Mouse (Mus musculus): ENCODE results near the gene 6030452D12Rik. TPM values are rescaled to one million over a fixed set of nuclear protein-coding genes. Genes with fewer than 3 reads are reported as not detected.

6030452D12Rik gene
- not detected in 2 replicates for polyA plus RNA-seq (2015; fragmentation: Nextera tagmentation; extraction: Ambion mirVana)

DNA sequence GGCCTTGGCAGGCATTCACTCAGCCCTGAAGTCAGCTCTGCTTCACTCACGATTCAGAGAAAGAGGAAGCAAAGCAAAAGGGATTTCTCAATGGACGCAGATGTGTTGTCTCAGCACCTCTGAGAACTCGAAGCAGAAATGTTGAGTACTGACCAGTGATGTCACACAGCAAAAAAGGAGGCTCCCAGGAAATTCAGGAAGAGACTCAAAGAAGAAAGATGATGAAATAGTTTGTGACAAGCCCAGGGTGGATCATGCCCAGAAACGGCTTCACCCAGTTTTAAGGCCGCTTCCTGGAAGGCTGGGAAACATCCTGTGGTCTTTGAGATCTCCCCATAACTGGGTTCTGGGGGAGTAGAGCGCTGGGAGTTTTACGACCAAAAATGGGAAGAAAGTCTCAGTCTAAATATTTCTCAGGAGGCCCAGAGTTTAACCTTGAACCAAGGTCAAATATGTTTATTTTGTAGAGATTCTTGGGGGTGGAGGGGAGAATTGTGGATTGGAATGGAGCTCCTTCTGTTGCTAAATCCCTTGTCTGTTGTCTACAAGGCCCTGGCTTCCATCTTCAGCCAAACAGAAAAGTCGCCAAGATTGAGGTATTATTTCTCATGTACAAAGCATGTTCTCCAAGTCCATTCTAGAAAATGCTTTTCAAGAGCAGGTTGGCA is at the start of gene 6030452D12Rik:
Gene 6030452D12Rik (plus strand): TSS at position 505 of the 668 bp plus-strand sequence.
- Histone ChIP-seq H3K27me3 (0 out of 2 replicates have a peak, but pooled peaks cover 5% of the 10 kb centered on the region), H3K4me2 (no peak within 1 kb of the TSS), H3K4me1 (replicated peaks) (no peaks in the 10 kb centered on the region)

DNA sequence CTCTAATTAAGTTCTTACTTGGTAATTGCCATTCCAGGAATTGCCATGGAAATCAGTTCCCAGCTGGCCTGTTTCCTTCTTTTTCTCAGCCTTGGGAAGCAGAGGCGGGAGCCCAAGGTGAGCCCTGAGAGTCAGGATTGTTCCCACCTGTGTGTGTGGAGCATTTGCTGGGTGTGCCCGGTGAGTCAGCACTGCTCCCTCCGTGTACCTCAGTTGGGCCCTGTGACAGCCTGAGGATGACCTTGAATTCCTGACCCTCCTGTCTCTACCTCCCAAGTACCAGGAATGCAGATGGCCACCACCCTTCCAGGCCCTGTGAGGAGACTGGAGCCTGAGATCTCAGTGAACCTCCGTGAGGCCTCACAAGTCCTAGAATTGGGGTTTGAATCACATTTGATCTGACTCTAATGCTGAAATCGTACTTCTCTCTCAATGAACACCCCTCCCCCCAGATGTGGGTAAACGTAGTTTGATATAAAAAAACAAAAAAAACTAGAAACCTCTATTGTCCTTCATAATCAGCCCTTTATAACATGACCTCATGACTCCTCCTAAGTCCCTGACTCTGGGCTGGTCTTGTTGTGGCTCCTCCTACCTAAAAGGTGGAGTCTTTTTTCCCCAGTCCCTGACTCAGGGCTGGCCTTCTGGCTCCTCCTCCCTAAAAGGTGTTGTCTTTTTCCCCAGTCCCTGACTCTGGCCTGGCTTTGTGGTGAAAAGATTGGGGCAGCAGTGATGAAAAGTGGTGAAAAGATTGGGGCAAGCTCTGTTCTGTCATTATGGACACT is 48.8 kb upstream of the 6030452D12Rik start:
- Histone ChIP-seq H3K4me3 (no peak overlapping the region), H3K27me3 (no peaks in the 10 kb centered on the region), H3K27ac (replicated peaks) (no peak overlapping the region), H3K4me1 (replicated peaks) (peaks cover 15% of the 10 kb centered on the region; the same call in 1 of the 2 replicates), H3K36me3 (no peaks in the 10 kb centered on the region), H3K4me2 (no peak overlapping the region), H3K9me3 (no peaks in the 10 kb centered on the region), H3K9ac (no peak overlapping the region)
- WGBS: 77% methylated on average over 6 of the region's 6 CpGs
- ATAC-seq (ENCODE audit: low read depth): no peak

More for the DNA sequence above, at the start of gene 6030452D12Rik:
- no peaks in the 10 kb centered on the region for H3K36me3 ChIP-seq
- no peak within 1 kb of the TSS for H3K9ac ChIP-seq
- H3K9me3 ChIP-seq: no peaks in the 10 kb centered on the region
- H3K27ac ChIP-seq (replicated peaks): no peak within 1 kb of the TSS; the same call in 1 of the 2 replicates
- WGBS: 81% methylated on average over 8 of the region's 8 CpGs
- H3K4me3 ChIP-seq: no peak within 1 kb of the TSS
- ATAC-seq (ENCODE audit: low read depth): no peak

DNA sequence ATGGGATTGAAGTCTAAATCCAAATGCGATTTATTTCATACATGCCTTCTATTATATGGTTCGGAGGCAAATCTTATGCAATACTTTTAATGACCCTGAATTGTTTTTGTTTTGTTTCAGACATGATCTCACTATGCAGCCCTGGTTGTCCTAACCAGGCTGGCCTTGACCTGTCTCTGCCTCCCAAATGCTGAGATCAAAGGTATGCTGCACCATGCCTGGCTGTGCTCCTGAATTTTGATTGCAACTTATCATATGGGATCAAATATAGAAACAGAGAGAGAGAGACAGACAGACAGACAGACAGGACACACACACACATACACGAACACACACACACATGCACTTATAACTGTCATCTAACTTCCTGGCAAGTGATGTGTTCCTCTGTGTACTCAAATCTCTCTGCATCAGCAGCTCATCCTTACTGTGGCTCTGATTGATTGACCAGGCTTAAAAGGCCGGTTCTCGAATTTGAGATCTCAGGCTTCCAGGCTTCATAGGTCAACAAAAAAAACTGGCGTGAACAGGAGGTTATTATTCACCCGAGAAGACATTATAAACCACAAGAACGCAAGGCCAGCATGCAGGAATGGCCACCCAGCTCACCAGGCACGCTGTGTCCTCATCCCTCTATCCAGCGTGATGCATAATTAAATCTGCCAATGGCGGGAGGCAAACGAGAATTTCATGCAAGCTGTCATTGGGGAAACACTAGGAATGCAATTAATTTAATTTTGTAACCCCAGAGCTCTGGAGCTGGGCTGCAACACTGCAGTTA is 47.4 kb upstream of the 6030452D12Rik start:
- H3K4me1 ChIP-seq (replicated peaks): peaks cover 15% of the 10 kb centered on the region; the same call in 1 of the 2 replicates
- ATAC-seq (ENCODE audit: low read depth): no peak
- no peaks in the 10 kb centered on the region for H3K27me3 ChIP-seq
- H3K27ac ChIP-seq (replicated peaks): 0 out of 2 replicates have a peak overlapping the region, but pooled peaks have one; percentile 0
- no peaks in the 10 kb centered on the region for H3K9me3 ChIP-seq
- no peak overlapping the region for H3K9ac ChIP-seq
- H3K4me2 ChIP-seq: no peak overlapping the region
- 55% methylated on average over 12 of the region's 12 CpGs for WGBS
- no peaks in the 10 kb centered on the region for H3K36me3 ChIP-seq
- H3K4me3 ChIP-seq: no peak overlapping the region

DNA sequence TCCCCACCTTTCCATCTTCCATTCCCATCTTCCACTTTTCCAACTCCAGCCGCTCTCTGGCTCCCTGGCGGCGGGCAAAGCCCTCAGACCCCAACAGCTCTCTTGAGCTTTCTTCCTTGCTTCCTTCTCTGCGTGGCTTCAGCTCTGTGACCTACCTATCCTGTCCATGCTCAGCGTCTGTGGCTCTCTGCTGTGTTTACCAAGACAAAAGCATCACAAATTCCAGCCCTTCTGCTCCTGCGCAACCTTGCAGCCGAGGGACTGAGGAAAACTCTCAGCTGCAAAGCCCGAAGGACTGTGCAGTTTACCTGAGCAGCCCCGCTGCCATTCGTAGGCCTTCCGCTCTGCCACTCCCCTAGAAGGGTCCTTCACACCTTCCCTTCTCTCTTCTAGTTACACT is 46.3 kb upstream of the 6030452D12Rik start:
- H3K4me3 ChIP-seq: no peak overlapping the region
- no peak for ATAC-seq (ENCODE audit: low read depth)
- 69% methylated on average over 11 of the region's 11 CpGs for WGBS

DNA sequence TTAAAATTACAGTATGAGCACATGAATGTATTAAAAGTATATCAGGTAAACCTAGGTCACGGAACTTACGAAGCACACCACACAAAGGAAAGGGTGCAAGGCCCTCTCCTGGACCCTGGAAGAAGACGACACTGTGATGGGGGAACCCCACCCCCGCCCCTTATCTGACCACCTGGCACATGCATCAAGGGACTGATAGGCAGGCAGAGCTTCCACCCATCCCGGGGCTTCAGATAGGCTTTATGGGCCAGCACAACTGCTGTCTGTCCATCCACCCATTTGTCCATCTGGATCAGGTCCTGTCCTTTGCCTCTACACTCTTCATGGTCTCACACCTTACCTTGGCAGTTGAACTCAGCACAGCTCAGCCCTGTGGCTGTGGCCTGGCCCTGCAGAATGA is 38.2 kb upstream of the 6030452D12Rik start:
- no peak overlapping the region for H3K27ac ChIP-seq (replicated peaks)
- 86% methylated on average over 5 of the region's 5 CpGs for WGBS
- no peaks in the 10 kb centered on the region for H3K9me3 ChIP-seq
- no peaks in the 10 kb centered on the region for H3K36me3 ChIP-seq
- no peak overlapping the region for H3K4me2 ChIP-seq
- H3K27me3 ChIP-seq: no peaks in the 10 kb centered on the region
- 0 out of 2 replicates have a peak, but pooled peaks cover 4% of the 10 kb centered on the region for H3K4me1 ChIP-seq (replicated peaks)
- no peak for ATAC-seq (ENCODE audit: low read depth)
- H3K4me3 ChIP-seq: no peak overlapping the region
- H3K9ac ChIP-seq: no peak overlapping the region

More for the DNA sequence above, 46.3 kb upstream of the 6030452D12Rik start:
- H3K9me3 ChIP-seq: no peaks in the 10 kb centered on the region
- no peak overlapping the region for H3K9ac ChIP-seq
- H3K36me3 ChIP-seq: no peaks in the 10 kb centered on the region
- peaks cover 15% of the 10 kb centered on the region; the same call in 1 of the 2 replicates for H3K4me1 ChIP-seq (replicated peaks)
- no peaks in the 10 kb centered on the region for H3K27me3 ChIP-seq
- H3K27ac ChIP-seq (replicated peaks): no peak overlapping the region
- no peak overlapping the region for H3K4me2 ChIP-seq

DNA sequence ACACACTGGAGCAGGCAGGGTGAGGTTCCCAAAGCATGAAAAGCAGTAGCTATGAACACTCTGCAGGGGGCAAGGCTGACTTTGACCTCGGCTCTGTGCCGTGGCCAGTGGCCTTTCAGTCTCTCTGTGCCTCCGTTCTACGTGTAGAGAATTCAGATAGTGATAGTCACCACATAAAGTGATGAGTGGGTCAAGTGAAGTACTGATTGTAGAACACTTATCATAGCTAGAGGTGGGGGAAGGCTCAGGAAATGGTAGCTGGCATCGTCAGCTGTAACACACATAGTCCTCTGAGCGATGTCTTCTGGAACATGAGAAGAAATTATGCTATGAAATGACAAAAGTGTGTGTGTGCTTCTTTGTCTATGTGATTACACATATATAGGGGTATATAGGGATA is 36.5 kb upstream of the 6030452D12Rik start:
- no peak overlapping the region for H3K4me2 ChIP-seq
- WGBS: 85% methylated on average over 6 of the region's 6 CpGs
- no peak overlapping the region for H3K4me3 ChIP-seq
- no peaks in the 10 kb centered on the region for H3K27me3 ChIP-seq
- H3K36me3 ChIP-seq: no peaks in the 10 kb centered on the region
- H3K9ac ChIP-seq: no peak overlapping the region
- no peak for ATAC-seq (ENCODE audit: low read depth)
- H3K27ac ChIP-seq (replicated peaks): no peak overlapping the region
- H3K4me1 ChIP-seq (replicated peaks): 0 out of 2 replicates have a peak, but pooled peaks cover 4% of the 10 kb centered on the region
- no peaks in the 10 kb centered on the region for H3K9me3 ChIP-seq

DNA sequence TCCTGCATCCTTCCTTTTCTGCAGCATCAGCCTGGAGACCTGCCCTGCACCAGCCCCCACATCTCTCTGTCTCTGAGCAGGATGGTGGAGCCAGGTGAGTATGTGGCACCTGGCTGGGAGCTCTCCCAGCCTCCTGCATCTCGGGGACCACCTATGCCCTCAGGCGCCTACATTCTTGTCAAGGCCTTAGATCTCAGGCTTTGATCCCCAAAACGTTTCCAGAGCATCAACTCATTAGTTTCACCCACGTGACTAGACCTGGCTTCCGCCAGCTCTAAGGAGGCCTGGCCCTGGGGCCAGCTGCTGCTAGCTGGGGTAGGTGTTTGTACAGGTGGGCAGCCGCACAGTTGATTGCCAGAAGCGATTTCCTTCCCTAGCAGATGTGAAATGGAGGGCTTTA is 30.8 kb upstream of the 6030452D12Rik start:
- WGBS: 57% methylated on average over 7 of the region's 7 CpGs
- Histone ChIP-seq H3K9ac (no peak overlapping the region), H3K27me3 (no peaks in the 10 kb centered on the region), H3K4me1 (replicated peaks) (no peaks in the 10 kb centered on the region), H3K36me3 (no peaks in the 10 kb centered on the region), H3K4me3 (no peak overlapping the region), H3K27ac (replicated peaks) (no peak overlapping the region), H3K4me2 (no peak overlapping the region), H3K9me3 (no peaks in the 10 kb centered on the region)
- no peak for ATAC-seq (ENCODE audit: low read depth)

DNA sequence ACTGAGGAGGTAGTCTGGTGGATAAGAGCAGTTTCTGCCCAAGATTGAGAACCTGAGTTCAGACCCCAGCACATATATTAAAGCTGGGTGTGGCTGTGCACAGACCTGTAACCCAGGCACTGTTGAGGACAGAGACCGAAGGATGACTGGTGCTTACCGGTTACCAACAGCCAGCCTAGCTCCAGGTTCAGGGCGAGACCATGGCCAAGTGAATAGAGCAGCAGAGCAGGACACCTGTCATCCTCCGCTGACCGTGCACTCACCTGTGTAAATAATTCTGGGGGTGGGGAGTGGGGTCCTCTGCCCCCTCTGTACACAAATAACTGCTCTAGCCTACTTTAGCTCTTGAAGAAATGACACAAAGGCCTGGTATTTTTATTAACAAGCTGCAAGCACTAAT is 26.3 kb upstream of the 6030452D12Rik start:
- H3K27ac ChIP-seq (replicated peaks): no peak overlapping the region
- H3K4me1 ChIP-seq (replicated peaks): no peaks in the 10 kb centered on the region
- H3K9ac ChIP-seq: no peak overlapping the region
- H3K27me3 ChIP-seq: no peaks in the 10 kb centered on the region
- H3K4me3 ChIP-seq: no peak overlapping the region
- ATAC-seq (ENCODE audit: low read depth): no peak
- H3K9me3 ChIP-seq: 0 out of 2 replicates have a peak, but pooled peaks cover 2% of the 10 kb centered on the region
- H3K4me2 ChIP-seq: no peak overlapping the region
- WGBS: 87% methylated on average over 5 of the region's 5 CpGs
- H3K36me3 ChIP-seq: no peaks in the 10 kb centered on the region

DNA sequence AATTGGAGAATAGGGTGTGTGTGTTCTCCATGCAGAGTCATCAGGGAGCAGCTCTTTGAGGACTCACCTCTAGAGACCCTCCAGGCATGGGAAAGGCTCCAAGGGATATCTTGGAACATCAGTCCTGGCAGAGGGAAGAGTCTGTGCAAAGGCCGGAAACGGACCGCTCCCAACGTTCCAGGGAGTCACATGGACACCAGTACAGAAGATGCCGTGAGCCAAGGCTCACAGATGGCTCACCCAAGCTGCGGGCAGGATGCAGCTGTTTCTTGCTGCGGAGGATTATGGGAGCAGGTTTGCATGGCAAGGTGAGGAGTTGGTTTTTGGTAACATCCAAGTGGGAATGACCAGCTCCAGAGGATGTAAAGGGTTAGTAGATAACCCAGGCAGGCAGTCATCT is 3.9 kb downstream of the 6030452D12Rik start:
- 92% methylated on average over 7 of the region's 7 CpGs for WGBS
- no peaks in the 10 kb centered on the region for H3K9me3 ChIP-seq
- no peak overlapping the region for H3K4me3 ChIP-seq
- no peaks in the 10 kb centered on the region for H3K36me3 ChIP-seq
- no peak overlapping the region for H3K27ac ChIP-seq (replicated peaks)
- H3K9ac ChIP-seq: no peak overlapping the region
- H3K4me1 ChIP-seq (replicated peaks): peaks cover 22% of the 10 kb centered on the region
- H3K4me2 ChIP-seq: no peak overlapping the region
- no peak for ATAC-seq (ENCODE audit: low read depth)
- peaks cover 40% of the 10 kb centered on the region for H3K27me3 ChIP-seq

DNA sequence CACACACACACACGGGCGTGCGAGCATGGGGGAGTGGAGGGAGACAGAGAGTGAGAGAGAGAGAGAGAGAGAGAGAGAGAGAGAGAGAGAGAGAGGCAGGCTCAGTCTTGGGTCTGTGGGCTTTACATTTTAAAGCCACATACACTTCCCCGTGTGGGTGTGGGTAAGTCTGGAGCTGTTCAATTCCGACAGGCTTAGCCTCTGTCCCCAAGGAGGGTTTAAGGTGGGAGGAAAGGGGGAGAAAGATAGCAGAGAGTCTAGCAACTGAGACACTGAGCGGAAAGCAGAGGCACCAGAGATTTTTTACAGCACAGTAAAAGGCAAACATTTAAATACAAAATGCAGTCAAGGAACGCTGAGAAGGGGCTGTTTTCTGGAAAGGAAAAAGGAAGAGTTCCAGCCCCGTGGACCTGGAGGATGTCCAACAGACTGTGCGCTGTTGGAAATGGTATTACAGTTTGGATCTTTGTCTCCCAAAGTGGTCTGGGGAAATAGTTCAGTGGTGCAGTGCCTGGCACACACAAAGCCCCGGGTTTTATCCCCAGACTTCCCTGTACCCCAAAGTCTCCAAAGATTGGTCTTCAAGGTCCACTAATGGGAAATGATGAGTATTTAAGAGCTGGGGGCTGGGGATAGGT is 5.1 kb downstream of the 6030452D12Rik start:
- H3K4me2 ChIP-seq: no peak overlapping the region
- ATAC-seq (ENCODE audit: low read depth): no peak
- H3K27me3 ChIP-seq: peaks cover 52% of the 10 kb centered on the region
- H3K4me1 ChIP-seq (replicated peaks): peaks cover 28% of the 10 kb centered on the region
- H3K9ac ChIP-seq: no peak overlapping the region
- H3K4me3 ChIP-seq: no peak overlapping the region
- H3K9me3 ChIP-seq: no peaks in the 10 kb centered on the region
- H3K36me3 ChIP-seq: no peaks in the 10 kb centered on the region
- WGBS: 53% methylated on average over 7 of the region's 10 CpGs
- H3K27ac ChIP-seq (replicated peaks): no peak overlapping the region

DNA sequence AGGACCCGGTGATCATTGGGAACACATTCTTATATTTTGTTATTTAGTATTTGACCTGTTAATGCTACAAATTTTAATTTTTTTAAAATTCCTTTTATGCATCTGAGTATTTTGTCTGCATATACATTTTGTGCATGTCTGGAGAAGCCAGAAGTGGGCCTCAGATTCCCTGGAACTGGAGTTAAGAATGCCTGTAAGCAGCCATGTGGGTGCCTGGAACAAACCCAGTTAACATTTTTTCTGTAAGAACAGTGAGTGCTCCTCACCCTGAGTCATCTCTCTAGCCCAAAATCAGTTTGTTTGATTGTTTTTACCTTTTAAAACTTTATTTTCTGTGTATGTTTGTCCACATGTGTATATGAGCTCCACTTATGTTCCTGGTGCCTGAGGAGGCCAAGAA is 5.8 kb downstream of the 6030452D12Rik start:
- 86% methylated on average over 1 of the region's 1 CpGs for WGBS

More for the DNA sequence above, 5.8 kb downstream of the 6030452D12Rik start:
- ATAC-seq (ENCODE audit: low read depth): no peak
- H3K4me3 ChIP-seq: no peak overlapping the region
- H3K27ac ChIP-seq (replicated peaks): no peak overlapping the region
- H3K4me1 ChIP-seq (replicated peaks): peaks cover 35% of the 10 kb centered on the region
- peaks cover 59% of the 10 kb centered on the region for H3K27me3 ChIP-seq
- H3K9me3 ChIP-seq: no peaks in the 10 kb centered on the region
- H3K4me2 ChIP-seq: no peak overlapping the region
- H3K9ac ChIP-seq: no peak overlapping the region
- H3K36me3 ChIP-seq: no peaks in the 10 kb centered on the region

Measured in neural tube, embryonic 13.5 days (tissue).